Mouse (Mus musculus) C2C12 (cell line): ENCODE data around the gene C2.

Source experiments
- MYOD1 ChIP-seq: IDR thresholded peaks from one replicate; pipeline ENCODE4 v1.6.1; 2011; ENCODE audit warnings: low read depth; ENCODE audit not compliant: control insufficient read depth, insufficient read length
- USF1 ChIP-seq: IDR thresholded peaks from one replicate; pipeline ENCODE4 v1.6.1; 2011; ENCODE audit warnings: low read depth, mild to moderate bottlenecking, control low read depth, moderate library complexity

DNA sequence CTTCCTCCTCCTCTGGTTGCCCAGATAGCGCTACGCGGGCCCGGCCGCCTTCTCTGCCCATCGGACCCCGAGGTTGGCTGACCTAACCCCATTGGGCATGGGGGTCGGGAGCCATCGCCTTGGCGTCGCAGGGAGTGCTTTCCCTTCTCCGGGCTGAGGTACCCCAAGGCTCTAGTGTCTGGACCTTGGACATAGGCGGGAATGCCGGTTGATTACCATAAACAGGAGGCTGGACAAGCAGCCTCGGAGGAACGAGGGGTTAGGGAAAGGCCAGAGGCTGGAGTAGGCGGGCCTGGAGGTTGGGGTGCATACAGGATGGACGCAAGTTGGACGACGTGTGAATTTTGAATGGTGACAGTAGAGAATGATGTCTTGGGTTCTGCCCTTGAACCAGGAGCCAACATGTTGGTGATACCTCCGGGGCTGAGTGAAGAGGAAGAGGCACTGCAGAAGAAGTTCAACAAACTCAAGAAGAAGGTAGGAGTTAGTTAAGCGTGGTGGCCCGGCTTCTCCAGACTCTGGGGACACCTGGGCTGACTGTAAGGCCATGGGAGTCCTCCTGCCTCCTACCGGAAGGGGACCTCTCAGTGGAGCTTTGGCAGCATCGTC, 47.4 kb downstream of the C2 start:
- TF ChIP-seq MYOD1 = no peak
- TF ChIP-seq USF1 = no peak
